Mouse (Mus musculus): ENCODE data around the gene Aig1. TPM values are rescaled to one million over a fixed set of nuclear protein-coding genes. Genes with fewer than 3 reads are reported as not detected.

Gene Aig1
- polyA plus RNA-seq, 1 experiment from 2014 or later = 93.6 TPM

DNA sequence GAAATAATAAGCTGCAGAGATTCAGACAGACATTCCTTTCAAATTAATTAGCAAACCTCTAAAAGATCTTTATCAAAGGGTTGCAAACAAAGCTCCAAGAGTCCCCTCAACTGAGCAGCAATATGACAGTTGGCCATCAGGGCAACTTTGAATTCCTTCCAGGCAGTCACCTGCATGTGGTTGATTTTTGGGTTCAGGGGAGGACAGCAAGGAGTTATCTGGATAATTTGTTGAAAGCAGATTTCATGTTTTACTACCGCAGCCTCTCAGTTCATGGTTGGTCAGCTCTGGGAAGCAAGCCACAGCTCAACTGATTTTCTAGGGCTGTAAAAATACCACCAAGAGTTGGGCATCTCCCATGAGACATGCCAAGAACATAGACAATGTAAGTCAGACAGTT is 98.1 kb downstream of the Aig1 start:
- DNase-seq (ENCODE audit: low spot score) (no peak), ATAC-seq (ENCODE audit: low FRiP score) (no peak)
- Histone ChIP-seq H3K27ac (no peak overlapping the region), H3K4me2 (replicated peaks) (no peak overlapping the region), H3K36me3 (replicated peaks; ENCODE audit: control insufficient read depth, insufficient read depth) (no peaks in the 10 kb centered on the region), H3K4me1 (replicated peaks; ENCODE audit: control insufficient read depth, insufficient read depth, low read length) (no peaks in the 10 kb centered on the region), H3K27me3 (ENCODE audit: control insufficient read depth, insufficient read depth, low read length) (no peaks in the 10 kb centered on the region), H3K9ac (no peak overlapping the region), H3K4me3 (replicated peaks; ENCODE audit: low read length) (no peak overlapping the region), H3K9me3 (ENCODE audit: control insufficient read depth, low read length) (no peaks in the 10 kb centered on the region)
- 93% methylated on average over 1 of the region's 1 CpGs for WGBS

DNA sequence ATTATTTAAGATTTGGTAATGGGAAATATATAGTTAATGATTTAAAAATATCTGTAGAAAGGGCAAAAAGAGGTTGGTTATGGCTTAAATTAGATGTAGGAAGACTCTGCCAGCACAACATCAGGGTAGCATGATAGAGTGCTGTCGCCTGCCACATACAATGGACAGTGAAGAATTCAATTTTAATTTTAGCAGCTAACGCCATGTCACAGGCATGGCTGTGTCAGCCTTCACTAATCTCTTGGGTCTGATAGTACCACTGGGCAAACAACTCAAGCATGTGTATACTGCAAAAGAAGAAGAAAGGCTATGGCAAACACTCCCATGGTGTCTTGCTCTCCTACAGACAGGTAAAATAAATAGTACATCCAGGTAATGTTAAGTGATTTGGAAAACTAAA is 99.0 kb downstream of the Aig1 start:
- Histone ChIP-seq H3K27me3 (ENCODE audit: control insufficient read depth, insufficient read depth, low read length) (no peaks in the 10 kb centered on the region), H3K9ac (no peak overlapping the region), H3K4me3 (replicated peaks; ENCODE audit: low read length) (no peak overlapping the region), H3K4me1 (replicated peaks; ENCODE audit: control insufficient read depth, insufficient read depth, low read length) (no peaks in the 10 kb centered on the region), H3K36me3 (replicated peaks; ENCODE audit: control insufficient read depth, insufficient read depth) (no peaks in the 10 kb centered on the region), H3K27ac (no peak overlapping the region), H3K9me3 (ENCODE audit: control insufficient read depth, low read length) (no peaks in the 10 kb centered on the region), H3K4me2 (replicated peaks) (no peak overlapping the region)
- WGBS = 90% methylated on average over 2 of the region's 2 CpGs
- DNase-seq (ENCODE audit: low spot score) (no peak), ATAC-seq (ENCODE audit: low FRiP score) (no peak)

DNA sequence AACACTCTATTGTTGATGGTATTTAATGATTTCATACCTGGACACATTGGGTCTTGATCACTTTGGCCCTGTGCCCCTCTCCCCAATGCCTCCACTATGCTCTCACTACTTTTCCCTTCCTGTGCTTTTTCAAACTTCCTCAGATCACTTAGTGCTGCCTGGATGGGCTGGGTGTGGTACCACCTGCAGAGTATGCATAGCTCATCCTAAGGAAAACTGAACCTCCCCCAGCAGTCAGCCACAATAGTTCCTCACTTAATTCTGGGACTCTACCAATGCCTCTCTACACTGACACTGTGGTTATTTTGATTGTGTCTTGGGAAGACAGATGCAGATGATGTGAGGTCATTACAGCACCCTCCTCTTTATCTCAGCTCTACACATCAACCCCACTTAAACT is 99.9 kb downstream of the Aig1 start:
- Histone ChIP-seq H3K9me3 (ENCODE audit: control insufficient read depth, low read length) (no peaks in the 10 kb centered on the region), H3K4me2 (replicated peaks) (no peak overlapping the region), H3K36me3 (replicated peaks; ENCODE audit: control insufficient read depth, insufficient read depth) (no peaks in the 10 kb centered on the region), H3K27ac (no peak overlapping the region), H3K9ac (no peak overlapping the region), H3K4me1 (replicated peaks; ENCODE audit: control insufficient read depth, insufficient read depth, low read length) (no peaks in the 10 kb centered on the region), H3K4me3 (replicated peaks; ENCODE audit: low read length) (no peak overlapping the region), H3K27me3 (ENCODE audit: control insufficient read depth, insufficient read depth, low read length) (no peaks in the 10 kb centered on the region)
- DNase-seq (ENCODE audit: low spot score) (no peak), ATAC-seq (ENCODE audit: low FRiP score) (no peak)

DNA sequence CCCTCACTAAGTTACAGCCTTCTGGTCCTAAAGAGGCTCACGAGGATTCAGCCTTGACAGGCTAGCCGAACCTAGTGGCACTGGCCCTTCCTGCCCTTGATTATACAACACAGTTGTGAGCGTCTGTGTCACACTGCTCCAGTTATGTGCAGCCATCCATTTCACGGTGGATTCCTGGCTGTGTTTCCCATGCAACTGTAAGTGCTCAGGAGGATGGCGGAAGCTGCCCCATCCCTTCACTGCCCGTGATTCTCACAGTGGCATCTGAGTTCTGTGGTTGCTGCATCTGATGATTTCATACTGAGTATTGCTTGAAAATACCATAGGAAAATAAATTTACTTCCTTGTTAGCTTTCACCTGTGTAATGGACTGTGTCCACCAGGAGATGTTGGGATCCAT is 101.7 kb downstream of the Aig1 start:
- Histone ChIP-seq H3K9ac (no peak overlapping the region), H3K36me3 (replicated peaks; ENCODE audit: control insufficient read depth, insufficient read depth) (no peaks in the 10 kb centered on the region), H3K4me2 (replicated peaks) (no peak overlapping the region), H3K9me3 (ENCODE audit: control insufficient read depth, low read length) (no peaks in the 10 kb centered on the region), H3K4me1 (replicated peaks; ENCODE audit: control insufficient read depth, insufficient read depth, low read length) (no peaks in the 10 kb centered on the region), H3K4me3 (replicated peaks; ENCODE audit: low read length) (no peak overlapping the region), H3K27me3 (ENCODE audit: control insufficient read depth, insufficient read depth, low read length) (no peaks in the 10 kb centered on the region), H3K27ac (no peak overlapping the region)
- ATAC-seq (ENCODE audit: low FRiP score) = no peak
- 60% methylated on average over 6 of the region's 6 CpGs for WGBS
- no peak for DNase-seq (ENCODE audit: low spot score)

DNA sequence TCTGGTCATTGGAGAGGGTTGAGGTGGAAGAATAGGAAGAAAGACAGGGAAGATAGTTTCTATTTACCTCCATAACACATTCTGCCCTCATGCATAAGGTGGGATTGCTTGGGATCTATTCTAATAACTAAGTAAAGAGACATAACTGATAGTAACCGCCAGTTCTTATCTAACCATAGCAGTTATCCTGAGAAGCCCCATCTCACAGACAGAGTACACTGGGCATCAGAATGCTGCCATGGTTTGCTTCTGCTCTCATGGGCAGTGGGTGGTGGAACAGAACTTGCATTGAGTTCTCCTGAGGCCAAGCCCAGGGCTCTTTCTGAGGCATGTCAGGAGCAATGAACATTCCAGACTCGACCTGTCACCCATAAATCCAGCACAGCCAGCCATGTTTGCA is 105.6 kb downstream of the Aig1 start:
- no peak overlapping the region for H3K4me2 ChIP-seq (replicated peaks)
- WGBS = 88% methylated on average over 2 of the region's 2 CpGs
- H3K36me3 ChIP-seq (replicated peaks; ENCODE audit: control insufficient read depth, insufficient read depth) = no peaks in the 10 kb centered on the region
- H3K4me1 ChIP-seq (replicated peaks; ENCODE audit: control insufficient read depth, insufficient read depth, low read length) = no peaks in the 10 kb centered on the region
- no peaks in the 10 kb centered on the region for H3K27me3 ChIP-seq (ENCODE audit: control insufficient read depth, insufficient read depth, low read length)
- no peak overlapping the region for H3K9ac ChIP-seq
- DNase-seq (ENCODE audit: low spot score) (no peak), ATAC-seq (ENCODE audit: low FRiP score) (no peak)
- H3K4me3 ChIP-seq (replicated peaks; ENCODE audit: low read length) = no peak overlapping the region
- H3K9me3 ChIP-seq (ENCODE audit: control insufficient read depth, low read length) = no peaks in the 10 kb centered on the region
- H3K27ac ChIP-seq = no peak overlapping the region

DNA sequence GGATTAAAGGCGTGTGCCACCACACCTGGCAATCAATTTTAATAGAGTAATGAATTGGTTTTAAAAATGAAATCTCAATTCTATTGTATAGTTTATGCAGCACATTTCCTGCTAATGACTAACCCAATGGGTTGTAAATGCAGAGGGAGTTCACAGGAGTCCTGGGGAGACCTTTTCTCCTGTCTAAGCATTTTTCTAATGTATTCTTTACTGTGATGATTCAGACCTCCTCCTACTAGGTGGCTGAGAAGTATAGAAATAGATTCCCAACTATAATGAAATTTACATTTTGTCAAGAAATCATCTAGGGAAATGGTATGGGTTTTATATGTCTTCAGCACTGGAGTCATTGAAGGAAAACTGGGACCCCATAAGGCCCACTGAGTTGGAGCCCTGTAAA is 114.1 kb downstream of the Aig1 start:
- Histone ChIP-seq H3K27me3 (ENCODE audit: control insufficient read depth, insufficient read depth, low read length) (no peaks in the 10 kb centered on the region), H3K27ac (no peak overlapping the region), H3K4me3 (replicated peaks; ENCODE audit: low read length) (no peak overlapping the region), H3K36me3 (replicated peaks; ENCODE audit: control insufficient read depth, insufficient read depth) (no peaks in the 10 kb centered on the region), H3K4me1 (replicated peaks; ENCODE audit: control insufficient read depth, insufficient read depth, low read length) (no peaks in the 10 kb centered on the region), H3K9me3 (ENCODE audit: control insufficient read depth, low read length) (no peaks in the 10 kb centered on the region), H3K9ac (no peak overlapping the region), H3K4me2 (replicated peaks) (no peak overlapping the region)
- DNase-seq (ENCODE audit: low spot score) (no peak), ATAC-seq (ENCODE audit: low FRiP score) (no peak)
- WGBS = 90% methylated on average over 1 of the region's 1 CpGs

DNA sequence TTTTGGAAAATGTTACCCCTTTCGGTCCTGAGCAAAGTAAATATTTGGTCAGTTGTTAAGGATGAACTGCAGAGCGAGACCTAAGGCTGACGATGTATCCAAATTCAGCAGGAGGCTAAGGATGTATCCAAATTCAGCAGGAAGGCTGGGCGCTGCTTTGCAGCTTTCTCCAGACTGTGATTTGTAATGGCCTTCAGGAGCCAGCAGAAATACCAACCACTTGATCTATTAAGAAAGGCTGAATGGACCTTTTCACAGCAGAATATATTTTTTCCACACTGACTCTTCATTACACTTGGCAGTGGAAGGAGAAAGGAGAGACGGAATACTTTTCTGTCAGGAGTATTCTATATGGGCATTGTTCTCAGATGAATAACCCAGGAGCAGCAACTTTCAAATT is 115.0 kb downstream of the Aig1 start:
- H3K36me3 ChIP-seq (replicated peaks; ENCODE audit: control insufficient read depth, insufficient read depth) = no peaks in the 10 kb centered on the region
- 66% methylated on average over 5 of the region's 5 CpGs for WGBS
- no peak overlapping the region for H3K27ac ChIP-seq
- no peak for DNase-seq (ENCODE audit: low spot score)
- no peak overlapping the region for H3K9ac ChIP-seq
- H3K27me3 ChIP-seq (ENCODE audit: control insufficient read depth, insufficient read depth, low read length) = no peaks in the 10 kb centered on the region
- no peaks in the 10 kb centered on the region for H3K4me1 ChIP-seq (replicated peaks; ENCODE audit: control insufficient read depth, insufficient read depth, low read length)
- no peak overlapping the region for H3K4me2 ChIP-seq (replicated peaks)
- ATAC-seq (ENCODE audit: low FRiP score) = no peak
- no peaks in the 10 kb centered on the region for H3K9me3 ChIP-seq (ENCODE audit: control insufficient read depth, low read length)
- no peak overlapping the region for H3K4me3 ChIP-seq (replicated peaks; ENCODE audit: low read length)

DNA sequence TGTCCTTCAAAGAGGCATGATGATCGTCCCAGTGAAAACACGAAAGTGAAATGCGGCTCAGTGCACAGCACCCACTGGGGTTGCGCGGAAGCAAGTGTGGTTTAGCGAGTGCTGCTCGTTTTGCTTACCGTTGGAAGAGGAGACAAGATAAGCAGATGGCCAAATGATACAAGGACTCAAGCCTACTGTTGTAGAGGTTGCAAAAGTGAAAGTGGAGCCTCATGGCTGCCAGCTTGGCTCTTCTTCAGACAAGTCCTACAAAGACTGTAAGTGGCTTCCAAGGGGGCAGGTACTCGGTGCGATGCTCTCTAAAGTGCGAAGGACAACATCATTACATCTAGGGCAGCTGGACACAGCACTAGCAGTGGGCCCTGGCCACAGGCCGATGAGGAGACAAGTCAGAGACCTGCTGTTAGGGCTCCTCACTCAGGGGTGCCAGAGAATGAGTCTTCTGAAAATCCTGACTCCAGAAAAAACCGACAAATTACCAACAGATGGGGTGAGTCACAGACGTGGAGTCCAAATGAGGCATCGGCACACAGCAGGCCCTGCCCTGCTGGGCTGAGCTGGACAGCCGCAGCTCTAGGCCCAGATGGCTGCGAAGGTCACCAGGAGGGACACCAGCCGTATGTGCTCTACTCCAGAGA is 129.2 kb downstream of the Aig1 start:
- no peaks in the 10 kb centered on the region for H3K4me1 ChIP-seq (replicated peaks; ENCODE audit: control insufficient read depth, insufficient read depth, low read length)
- no peak overlapping the region for H3K27ac ChIP-seq
- H3K36me3 ChIP-seq (replicated peaks; ENCODE audit: control insufficient read depth, insufficient read depth) = no peaks in the 10 kb centered on the region
- 86% methylated on average over 18 of the region's 18 CpGs for WGBS
- H3K4me3 ChIP-seq (replicated peaks; ENCODE audit: low read length) = no peak overlapping the region
- H3K27me3 ChIP-seq (ENCODE audit: control insufficient read depth, insufficient read depth, low read length) = no peaks in the 10 kb centered on the region
- ATAC-seq (ENCODE audit: low FRiP score) (no peak), DNase-seq (ENCODE audit: low spot score) (no peak)
- H3K9ac ChIP-seq = no peak overlapping the region
- no peak overlapping the region for H3K4me2 ChIP-seq (replicated peaks)
- no peaks in the 10 kb centered on the region for H3K9me3 ChIP-seq (ENCODE audit: control insufficient read depth, low read length)

DNA sequence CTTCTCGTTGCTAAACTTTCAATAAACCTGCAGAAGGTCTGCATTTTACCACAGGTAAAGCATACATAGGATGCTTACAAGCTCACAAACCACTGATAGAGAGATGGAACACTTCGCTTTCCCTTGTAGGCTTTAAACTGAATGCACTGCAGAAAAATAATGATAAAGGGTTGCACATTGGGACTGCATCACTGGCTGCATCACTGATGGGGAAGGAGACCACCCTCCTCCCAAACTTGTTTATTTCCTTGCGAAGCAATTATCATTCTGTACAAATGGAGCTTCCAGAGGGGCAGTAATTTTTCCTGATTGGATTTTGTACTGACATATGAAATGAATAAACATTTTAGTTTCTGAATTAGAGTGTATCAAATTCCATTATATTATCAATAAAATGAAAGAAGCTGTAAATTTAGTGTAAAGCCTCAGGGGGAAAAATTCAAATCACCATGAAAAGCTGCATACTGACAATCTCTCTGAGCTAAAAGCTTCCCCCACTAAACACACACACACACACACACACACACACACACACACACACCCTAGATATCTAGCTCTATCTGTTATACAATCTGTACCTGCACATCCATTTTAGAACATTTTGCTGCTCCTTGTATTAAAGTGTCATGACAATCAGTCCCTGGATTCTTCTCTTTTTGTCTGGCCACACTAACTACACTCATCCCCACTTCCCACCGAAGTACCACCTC is 138.6 kb downstream of the Aig1 start:
- ATAC-seq (ENCODE audit: low FRiP score) (peak; percentile 48; the same call in 1 of the 2 replicates), DNase-seq (ENCODE audit: low spot score) (no peak)
- H3K4me3 ChIP-seq (replicated peaks; ENCODE audit: low read length) = no peak overlapping the region
- H3K36me3 ChIP-seq (replicated peaks; ENCODE audit: control insufficient read depth, insufficient read depth) = no peaks in the 10 kb centered on the region
- no peak overlapping the region for H3K27ac ChIP-seq
- no peaks in the 10 kb centered on the region for H3K27me3 ChIP-seq (ENCODE audit: control insufficient read depth, insufficient read depth, low read length)
- H3K9ac ChIP-seq = no peak overlapping the region
- no peaks in the 10 kb centered on the region for H3K4me1 ChIP-seq (replicated peaks; ENCODE audit: control insufficient read depth, insufficient read depth, low read length)
- H3K9me3 ChIP-seq (ENCODE audit: control insufficient read depth, low read length) = no peaks in the 10 kb centered on the region
- 93% methylated on average over 4 of the region's 4 CpGs for WGBS
- no peak overlapping the region for H3K4me2 ChIP-seq (replicated peaks)

DNA sequence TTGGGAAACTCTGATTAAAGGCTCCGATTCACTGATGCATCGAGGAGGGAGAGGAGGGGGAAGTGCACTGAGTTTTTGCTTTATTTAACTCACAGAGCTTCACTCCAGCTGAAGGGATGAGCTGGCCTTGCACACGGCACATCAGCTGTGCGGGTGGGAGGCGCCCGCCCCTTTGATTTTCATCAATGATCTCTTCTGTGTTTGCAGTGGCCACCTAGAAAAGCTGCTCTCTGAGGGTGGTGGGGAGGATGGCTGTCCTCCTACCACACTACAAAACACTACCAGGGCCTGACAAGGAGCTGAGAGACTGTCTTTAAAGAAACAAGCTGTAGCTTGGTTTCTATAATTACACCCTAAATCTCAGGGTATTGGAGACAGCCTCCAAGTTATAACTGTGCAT is 141.1 kb downstream of the Aig1 start:
- H3K27me3 ChIP-seq (ENCODE audit: control insufficient read depth, insufficient read depth, low read length) = no peaks in the 10 kb centered on the region
- DNase-seq (ENCODE audit: low spot score) (no peak), ATAC-seq (ENCODE audit: low FRiP score) (no peak)
- H3K9ac ChIP-seq = no peak overlapping the region
- WGBS = 68% methylated on average over 6 of the region's 6 CpGs
- no peak overlapping the region for H3K27ac ChIP-seq
- no peaks in the 10 kb centered on the region for H3K9me3 ChIP-seq (ENCODE audit: control insufficient read depth, low read length)
- no peak overlapping the region for H3K4me2 ChIP-seq (replicated peaks)
- no peaks in the 10 kb centered on the region for H3K4me1 ChIP-seq (replicated peaks; ENCODE audit: control insufficient read depth, insufficient read depth, low read length)
- no peak overlapping the region for H3K4me3 ChIP-seq (replicated peaks; ENCODE audit: low read length)
- no peaks in the 10 kb centered on the region for H3K36me3 ChIP-seq (replicated peaks; ENCODE audit: control insufficient read depth, insufficient read depth)

All from hindbrain, embryonic 14.5 days (tissue).